Mouse (Mus musculus): Measurements from ENCODE around the gene Ankrd34c.

The Ankrd34c gene

GRCm38 (mm10) chr9:89678974-89679373 is 59.3 kb downstream of the Ankrd34c start:
- no peak for DNase-seq (ENCODE audit: extremely low spot score, low read depth, low spot score)
